Mouse (Mus musculus) heart, postnatal 0 days (tissue): Measurements from ENCODE around the gene Slc4a3.

Experiments used
- CTCF ChIP-seq: IDR thresholded peaks from 2 replicates; pipeline ENCODE4 v1.5.1; 2016; ENCODE audit warnings: antibody characterized with exemption, control low read depth, low read depth
- EP300 ChIP-seq: IDR thresholded peaks from 2 replicates; pipeline ENCODE4 v1.6.1; 2016; ENCODE audit warnings: antibody characterized with exemption, low read depth

DNA sequence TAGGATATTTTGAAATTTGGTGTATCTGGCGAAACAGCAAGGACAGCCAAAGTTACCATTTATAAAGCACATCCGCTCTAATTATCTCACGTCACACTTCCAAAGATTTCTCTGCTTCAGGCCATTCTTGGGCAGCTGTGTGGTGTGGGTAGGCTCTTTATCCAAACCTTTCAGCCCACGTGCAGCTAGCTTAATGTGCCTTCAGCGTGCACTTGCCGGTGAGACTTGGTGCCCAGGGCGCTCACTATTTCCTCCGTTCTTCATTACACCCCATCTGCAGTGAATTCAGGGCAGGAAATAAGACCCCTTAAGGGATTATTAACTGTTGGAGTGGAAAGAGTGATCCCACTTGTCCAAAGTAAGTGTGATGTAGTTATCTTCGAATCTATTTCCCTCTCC is 63.2 kb downstream of the Slc4a3 start:
- TF ChIP-seq CTCF (no peak), EP300 (no peak)
